Mouse (Mus musculus) kidney, adult 2 months (tissue): Measurements from ENCODE around the gene Nop9. TPM values are rescaled to one million over a fixed set of nuclear protein-coding genes. Genes with fewer than 3 reads are reported as not detected.

Source experiments
- DNase-seq: peaks from one replicate; pipeline ENCODE4 v3.0.0; 2021
- H3K27ac ChIP-seq: fragments of 200-500 bp; 2 replicates; pipeline ENCODE4 v1.5.1; 2012; ENCODE audit warnings: low read depth, low read length, control low read depth, inconsistent platforms; ENCODE audit not compliant: insufficient read depth
- H3K27me3 ChIP-seq: fragments of 200-500 bp; replicated peaks from 2 replicates; pipeline ENCODE4 v1.6.1; 2012; ENCODE audit warnings: mild to moderate bottlenecking, moderate library complexity, low read length, inconsistent platforms; ENCODE audit not compliant: control insufficient read depth, insufficient read depth
- H3K36me3 ChIP-seq: fragments of 200-500 bp; 2 replicates; pipeline ENCODE4 v1.6.1; 2012; ENCODE audit warnings: mild to moderate bottlenecking, moderate library complexity, low read length, inconsistent platforms; ENCODE audit not compliant: control insufficient read depth, insufficient read depth
- H3K4me1 ChIP-seq: fragments of 200-500 bp; 2 replicates; pipeline ENCODE4 v1.6.1; 2011; ENCODE audit warnings: low read length; ENCODE audit not compliant: control insufficient read depth, insufficient read depth
- H3K4me3 ChIP-seq: fragments of 200-500 bp; 2 replicates; pipeline ENCODE4 v1.5.1; 2011; ENCODE audit warnings: mild to moderate bottlenecking, low read depth, low read length, control low read depth; ENCODE audit not compliant: insufficient read depth
- CTCF ChIP-seq: fragments of 200-500 bp; conservative IDR thresholded peaks from 2 replicates; pipeline ENCODE4 v1.5.1; 2011; ENCODE audit warnings: low read depth, mild to moderate bottlenecking, control low read depth, low read length, moderate library complexity, mixed read lengths; ENCODE audit not compliant: insufficient read depth, insufficient read length
- POLR2A ChIP-seq: fragments of 200-500 bp; IDR thresholded peaks from one replicate; pipeline ENCODE4 v1.6.1; 2011; ENCODE audit warnings: low read depth, low read length, control low read depth
- WGBS: fragments of 180-500 bp; shearing (Covaris S2); methylation state at CpG from one replicate; pipeline ENCODE4 v1.1.7; 2018; 5-methylcytosine and 5-hydroxymethylcytosine counted together
- polyA plus RNA-seq: library from polyadenylated mRNA; depleted of rRNA; stranded (reverse); fragments of >200 nt; gene quantifications from 2 replicates; pipeline ENCODE4 v1.2.3, GENCODE M21; 2012; rRNA removed

Nop9 gene
- polyA plus RNA-seq, 1 experiment = 12.9 TPM

GRCm38 (mm10) chr14:55793461-55793860 is 48.0 kb downstream of the Nop9 start:
- DNase-seq = no peak
- 57% methylated on average over 2 of the region's 2 CpGs for WGBS
- H3K27ac ChIP-seq = no peak overlapping the region; the same call in 1 of the 2 replicates
- H3K27me3 ChIP-seq = no peaks in the 10 kb centered on the region
- H3K4me1 ChIP-seq = no peaks in the 10 kb centered on the region
- no peak overlapping the region for H3K4me3 ChIP-seq
- no peak for TF ChIP-seq CTCF
- TF ChIP-seq POLR2A = no peak
- H3K36me3 ChIP-seq = no peaks in the 10 kb centered on the region

GRCm38 (mm10) chr14:55793946-55794345 is 48.5 kb downstream of the Nop9 start:
- no peaks in the 10 kb centered on the region for H3K36me3 ChIP-seq
- no peak for DNase-seq
- H3K27me3 ChIP-seq = no peaks in the 10 kb centered on the region
- no peak overlapping the region for H3K27ac ChIP-seq
- H3K4me1 ChIP-seq = no peaks in the 10 kb centered on the region
- TF ChIP-seq POLR2A (no peak), CTCF (no peak)
- 66% methylated on average over 2 of the region's 2 CpGs for WGBS
- no peak overlapping the region for H3K4me3 ChIP-seq

GRCm38 (mm10) chr14:55795380-55796163 is 50.1 kb downstream of the Nop9 start:
- Histone ChIP-seq H3K36me3 (no peaks in the 10 kb centered on the region), H3K27me3 (no peaks in the 10 kb centered on the region), H3K27ac (no peak overlapping the region), H3K4me1 (no peaks in the 10 kb centered on the region), H3K4me3 (no peak overlapping the region)
- no peak for TF ChIP-seq POLR2A
- no peak for TF ChIP-seq CTCF
- 71% methylated on average over 15 of the region's 15 CpGs for WGBS
- DNase-seq = no peak

Other genes starting within 250 kb of the Nop9 start
- 0.11 and 0.22 TPM in 2 replicates for gene Cpne6, start 235.2 kb upstream of the Nop9 start, polyA plus RNA-seq
- gene Nrl, start 220.7 kb upstream of the Nop9 start, polyA plus RNA-seq = not detected in 2 replicates
- gene Pck2, start 205.4 kb upstream of the Nop9 start, polyA plus RNA-seq = 22.9 and 27.4 TPM in 2 replicates
- gene Dcaf11, start 185.7 kb upstream of the Nop9 start, polyA plus RNA-seq = 223 and 243 TPM in 2 replicates
- gene A730061H03Rik, start 185.3 kb upstream of the Nop9 start, polyA plus RNA-seq = 0.75 and 1.4 TPM in 2 replicates
- 115 and 116 TPM in 2 replicates for gene Fitm1, start 170.1 kb upstream of the Nop9 start, polyA plus RNA-seq
- gene Psme1, start 167.6 kb upstream of the Nop9 start, polyA plus RNA-seq = 60.5 and 77.5 TPM in 2 replicates
- gene Emc9, start 160.4 kb upstream of the Nop9 start, polyA plus RNA-seq = 21.9 and 24.9 TPM in 2 replicates
- 53.1 and 60.2 TPM in 2 replicates for gene Psme2, start 154.6 kb upstream of the Nop9 start, polyA plus RNA-seq
- 27.0 and 27.6 TPM in 2 replicates for gene Rnf31, start 154.0 kb upstream of the Nop9 start, polyA plus RNA-seq
- 36.9 and 39.9 TPM in 2 replicates for gene Irf9, start 142.1 kb upstream of the Nop9 start, polyA plus RNA-seq
- 11.4 and 13.3 TPM in 2 replicates for gene Rec8, start 127.7 kb upstream of the Nop9 start, polyA plus RNA-seq
- gene Ipo4, start 109.7 kb upstream of the Nop9 start, polyA plus RNA-seq = 69.7 and 84.9 TPM in 2 replicates
- gene Gm49378, start 107.8 kb upstream of the Nop9 start, polyA plus RNA-seq = 3.2 and 4.0 TPM in 2 replicates
- 109 and 110 TPM in 2 replicates for gene Tm9sf1, start 101.9 kb upstream of the Nop9 start, polyA plus RNA-seq
- gene Tssk4, start 95.5 kb upstream of the Nop9 start, polyA plus RNA-seq = 0.67 and 0.79 TPM in 2 replicates
- gene Mdp1, start 85.2 kb upstream of the Nop9 start, polyA plus RNA-seq = 22.4 and 27.2 TPM in 2 replicates
- 18.7 and 21.7 TPM in 2 replicates for gene Gmpr2, start 73.8 kb upstream of the Nop9 start, polyA plus RNA-seq
- 321 and 438 TPM in 2 replicates for gene Nedd8, start 73.6 kb upstream of the Nop9 start, polyA plus RNA-seq
- 9.9 and 10.2 TPM in 2 replicates for gene Tinf2, start 63.9 kb upstream of the Nop9 start, polyA plus RNA-seq
- gene Tgm1, start 31.8 kb upstream of the Nop9 start, polyA plus RNA-seq = 29.6 and 30.1 TPM in 2 replicates
- gene Rabggta, start 23.4 kb upstream of the Nop9 start, polyA plus RNA-seq = 70.0 and 86.9 TPM in 2 replicates
- gene Dhrs1, start within 50 bp of the Nop9 start, polyA plus RNA-seq = 223 and 228 TPM in 2 replicates
- 485 and 513 TPM in 2 replicates for gene Cideb, start 12.8 kb downstream of the Nop9 start, polyA plus RNA-seq
- gene Ltb4r2, start 15.7 kb downstream of the Nop9 start, polyA plus RNA-seq = 0.56 and 0.76 TPM in 2 replicates
- 0.75 and 1.1 TPM in 2 replicates for gene Ltb4r1, start 20.3 kb downstream of the Nop9 start, polyA plus RNA-seq
- 16.8 and 16.9 TPM in 2 replicates for gene Adcy4, start 38.4 kb downstream of the Nop9 start, polyA plus RNA-seq
- gene Ripk3, start 43.2 kb downstream of the Nop9 start, polyA plus RNA-seq = 3.5 and 4.7 TPM in 2 replicates
- 4.3 and 5.0 TPM in 2 replicates for gene Nfatc4, start 77.5 kb downstream of the Nop9 start, polyA plus RNA-seq
- gene Nynrin, start 108.3 kb downstream of the Nop9 start, polyA plus RNA-seq = 6.6 and 7.6 TPM in 2 replicates
- 0.08 and 0.13 TPM in 2 replicates for gene Cbln3, start 138.7 kb downstream of the Nop9 start, polyA plus RNA-seq
- 11.1 and 11.9 TPM in 2 replicates for gene Khnyn, start 139.3 kb downstream of the Nop9 start, polyA plus RNA-seq
- gene Sdr39u1, start 154.6 kb downstream of the Nop9 start, polyA plus RNA-seq = 132 and 133 TPM in 2 replicates
- 0.42 and 0.99 TPM in 2 replicates for gene Cma1, start 199.0 kb downstream of the Nop9 start, polyA plus RNA-seq
- gene Cma2, start 205.3 kb downstream of the Nop9 start, polyA plus RNA-seq = not detected in 2 replicates